Mouse (Mus musculus) gastrocnemius, postnatal 4 days (tissue): ENCODE measurements around the gene Il20rb. TPM values are rescaled to one million over a fixed set of nuclear protein-coding genes. Genes with fewer than 3 reads are reported as not detected.
A peak's percentile ranks its signal among the peaks of the same experiment; 100 is the strongest.

Experiments used
- DNase-seq, 2 experiments: peaks; one replicate each; pipeline ENCODE4 v3.0.0; 2021 to 2022; ENCODE audit warnings: low spot score in 2 of 2, mixed read lengths in 2 of 2
- long read RNA-seq, 2 experiments: library from polyadenylated mRNA; stranded (forward); transcript quantifications; one replicate each; pipeline ENCODE4 v2.0.0; 2021
- total RNA-seq, 2 experiments: library from RNA; stranded (reverse); gene quantifications; 2 replicates each; pipeline ENCODE4 v1.2.3; 2021

Gene Il20rb
- total RNA-seq: 1 to 10 TPM; 4.8 to 5.4 TPM
- long read RNA-seq, experiment 1, partial matches to known transcripts: 0 of 3 reads
- long read RNA-seq, experiment 1, other reads (novel, unspliced or antisense): 2 of 3 reads
- long read RNA-seq, experiment 2, partial matches to known transcripts: 1 of 8 reads
- long read RNA-seq, experiment 2, other reads (novel, unspliced or antisense): 5 of 8 reads

GRCm38 (mm10) chr9:100486431-100486830, at the start of gene Il20rb:
Gene Il20rb, minus strand, starts transcription at chr9:100486788.
- no peak for DNase-seq

- DNase-seq: no peak
Measured at GRCm38 (mm10) chr9:100535618-100536262, 49.2 kb upstream of the Il20rb start.

- DNase-seq: no peak
Measured at GRCm38 (mm10) chr9:100534686-100535085, 48.1 kb upstream of the Il20rb start.

GRCm38 (mm10) chr9:100532847-100533505, 46.4 kb upstream of the Il20rb start:
- DNase-seq: no peak

- no peak for DNase-seq
Measured at GRCm38 (mm10) chr9:100531296-100531695, 44.7 kb upstream of the Il20rb start.

- DNase-seq: no peak
Measured at GRCm38 (mm10) chr9:100525225-100525624, 38.6 kb upstream of the Il20rb start.

- no peak for DNase-seq
Measured at GRCm38 (mm10) chr9:100522029-100522428, 35.4 kb upstream of the Il20rb start.

GRCm38 (mm10) chr9:100520586-100520985, 34.0 kb upstream of the Il20rb start:
- peak in 1 of 2 experiments; percentile 42 for DNase-seq

- no peak for DNase-seq
Measured at GRCm38 (mm10) chr9:100520012-100520411, 33.4 kb upstream of the Il20rb start.

GRCm38 (mm10) chr9:100507581-100507980, 21.0 kb upstream of the Il20rb start:
- no peak for DNase-seq

- peak in 1 of 2 experiments; percentile 65 for DNase-seq
Measured at GRCm38 (mm10) chr9:100506652-100507051, 20.1 kb upstream of the Il20rb start.

GRCm38 (mm10) chr9:100505498-100505897, 18.9 kb upstream of the Il20rb start:
- no peak for DNase-seq

GRCm38 (mm10) chr9:100493611-100494261, 7.1 kb upstream of the Il20rb start:
- no peak for DNase-seq

- DNase-seq: no peak
Measured at GRCm38 (mm10) chr9:100491424-100491823, 4.8 kb upstream of the Il20rb start.

- no peak for DNase-seq
Measured at GRCm38 (mm10) chr9:100488969-100489368, 2.4 kb upstream of the Il20rb start.

- DNase-seq: no peak
Measured at GRCm38 (mm10) chr9:100488056-100488713, 1.6 kb upstream of the Il20rb start.

GRCm38 (mm10) chr9:100483318-100483717, 3.3 kb downstream of the Il20rb start:
- no peak for DNase-seq

GRCm38 (mm10) chr9:100481626-100482025, 5.0 kb downstream of the Il20rb start:
- no peak for DNase-seq

GRCm38 (mm10) chr9:100474056-100474455, 12.5 kb downstream of the Il20rb start:
- no peak for DNase-seq

GRCm38 (mm10) chr9:100473361-100473760, 13.2 kb downstream of the Il20rb start:
- no peak for DNase-seq

- no peak for DNase-seq
Measured at GRCm38 (mm10) chr9:100472931-100473330, 13.7 kb downstream of the Il20rb start.
